Mouse (Mus musculus) ES-Bruce4 (cell line): ENCODE results near the gene Rnf43. TPM values are rescaled to one million over a fixed set of nuclear protein-coding genes. Genes with fewer than 3 reads are reported as not detected.

Experiments used
- H3K27ac ChIP-seq: 2 replicates; pipeline ENCODE4 v1.5.1; 2012; ENCODE audit warnings: low read length, inconsistent platforms; ENCODE audit not compliant: insufficient read depth
- H3K27me3 ChIP-seq: 2 replicates; pipeline ENCODE4 v1.6.1; 2012; ENCODE audit warnings: mild to moderate bottlenecking, low read length, inconsistent platforms; ENCODE audit not compliant: control insufficient read depth, poor library complexity, insufficient read depth, severe bottlenecking
- H3K36me3 ChIP-seq: 2 replicates; pipeline ENCODE4 v1.6.1; 2012; ENCODE audit warnings: inconsistent platforms, mild to moderate bottlenecking, low read length, moderate library complexity; ENCODE audit not compliant: control insufficient read depth, poor library complexity, insufficient read depth, severe bottlenecking
- H3K4me1 ChIP-seq: one replicate; pipeline ENCODE4 v1.8.1; 2011; ENCODE audit warnings: low read length; ENCODE audit not compliant: control insufficient read depth, insufficient read depth
- H3K4me3 ChIP-seq: 2 replicates; pipeline ENCODE4 v1.5.1; 2011; ENCODE audit warnings: low read depth, mild to moderate bottlenecking, low read length
- H3K9ac ChIP-seq: 2 replicates; pipeline ENCODE4 v1.6.1; 2012; ENCODE audit warnings: low read depth, mild to moderate bottlenecking, inconsistent platforms; ENCODE audit not compliant: poor library complexity, severe bottlenecking
- H3K9me3 ChIP-seq: replicated peaks from 2 replicates; pipeline ENCODE4 v1.6.1; 2012; ENCODE audit warnings: mild to moderate bottlenecking, low read length, inconsistent platforms; ENCODE audit not compliant: control insufficient read depth, poor library complexity, insufficient read depth, severe bottlenecking
- CTCF ChIP-seq: IDR thresholded peaks from one replicate; pipeline ENCODE4 v1.8.1; 2011; ENCODE audit warnings: low read depth, low read length
- EP300 ChIP-seq: IDR thresholded peaks from 2 replicates; pipeline ENCODE4 v1.6.1; 2011; ENCODE audit warnings: low read depth, low read length; ENCODE audit not compliant: insufficient read depth
- POLR2A ChIP-seq: IDR thresholded peaks from one replicate; pipeline ENCODE4 v1.8.1; 2011; ENCODE audit warnings: low read length; ENCODE audit not compliant: insufficient read depth
- polyA plus RNA-seq: library from polyadenylated mRNA; stranded (reverse); fragments of >200 nt; gene quantifications from 2 replicates; pipeline ENCODE4 v1.2.4, GENCODE M21; 2011; ENCODE audit warnings: low read depth; ENCODE audit not compliant: missing spikeins, insufficient read depth, insufficient read length

Gene Rnf43
- polyA plus RNA-seq, 1 experiment: 2.8 TPM

- Histone ChIP-seq H3K27ac (no peak overlapping the region), H3K4me3 (peak overlapping the region; percentile 53), H3K9ac (peak overlapping the region; percentile 14; the same call in 1 of the 2 replicates), H3K27me3 (no peaks in the 10 kb centered on the region), H3K9me3 (no peaks in the 10 kb centered on the region), H3K36me3 (no peaks in the 10 kb centered on the region), H3K4me1 (no peaks in the 10 kb centered on the region)
- TF ChIP-seq POLR2A: no peak
Measured at GRCm38 (mm10) chr11:87778915-87779314, 116.4 kb downstream of the Rnf43 start.

GRCm38 (mm10) chr11:87779392-87779791 lies 116.9 kb downstream of the Rnf43 start:
- Histone ChIP-seq H3K27me3 (no peaks in the 10 kb centered on the region), H3K27ac (no peak overlapping the region)
- TF ChIP-seq EP300 (no peak), CTCF (no peak), POLR2A (no peak)

DNA sequence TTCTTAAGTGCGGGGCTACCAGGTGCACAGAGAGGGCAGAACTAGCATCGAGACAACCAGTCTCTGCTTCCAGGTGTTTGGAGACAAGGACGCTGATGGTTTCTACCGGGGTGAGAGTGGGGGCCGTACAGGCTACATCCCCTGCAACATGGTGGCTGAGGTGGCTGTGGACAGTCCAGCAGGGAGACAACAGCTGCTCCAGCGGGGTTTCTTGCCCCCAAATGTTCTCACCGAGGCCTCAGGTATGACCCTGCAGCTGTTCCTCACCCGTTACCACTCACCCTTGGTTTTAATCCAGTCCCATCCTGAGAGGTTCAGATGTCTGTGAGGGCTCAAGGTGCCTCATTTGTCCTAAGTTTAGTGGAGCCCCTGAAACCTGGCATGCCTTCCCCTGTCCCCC lies 117.6 kb downstream of the Rnf43 start:
- H3K9me3 ChIP-seq: no peaks in the 10 kb centered on the region
- no peaks in the 10 kb centered on the region for H3K4me1 ChIP-seq
- TF ChIP-seq POLR2A (no peak), EP300 (no peak), CTCF (no peak)
- no peak overlapping the region for H3K4me3 ChIP-seq
- no peaks in the 10 kb centered on the region for H3K36me3 ChIP-seq
- H3K9ac ChIP-seq: no peak overlapping the region
- H3K27ac ChIP-seq: no peak overlapping the region
- H3K27me3 ChIP-seq: no peaks in the 10 kb centered on the region

More at GRCm38 (mm10) chr11:87779392-87779791, 116.9 kb downstream of the Rnf43 start:
- H3K9ac ChIP-seq: 0 out of 2 replicates have a peak overlapping the region, but pooled peaks have one; percentile 14
- no peaks in the 10 kb centered on the region for H3K36me3 ChIP-seq
- H3K9me3 ChIP-seq: no peaks in the 10 kb centered on the region
- no peaks in the 10 kb centered on the region for H3K4me1 ChIP-seq
- no peak overlapping the region for H3K4me3 ChIP-seq

Other genes with a start within 250 kb of the Rnf43 start
- gene Gm11492, start 96.1 kb upstream of the Rnf43 start, polyA plus RNA-seq: 0.46 TPM in 1 of 2 replicates, not detected in the other
- 68.5 and 78.6 TPM in 2 replicates for gene Sept4, start 93.8 kb upstream of the Rnf43 start, polyA plus RNA-seq
- gene Mtmr4, start 70.6 kb upstream of the Rnf43 start, polyA plus RNA-seq: 47.7 and 50.4 TPM in 2 replicates
- gene Hsf5, start 45.6 kb upstream of the Rnf43 start, polyA plus RNA-seq: 1.5 and 1.6 TPM in 2 replicates
- gene Supt4a, start 74.8 kb downstream of the Rnf43 start, polyA plus RNA-seq: 83.6 and 86.3 TPM in 2 replicates
- 3.2 and 5.1 TPM in 2 replicates for gene Tspoap1, start 97.8 kb downstream of the Rnf43 start, polyA plus RNA-seq
- gene Mpo, start 130.9 kb downstream of the Rnf43 start, polyA plus RNA-seq: not detected in 2 replicates
- gene Lpo, start 165.6 kb downstream of the Rnf43 start, polyA plus RNA-seq: not detected in 2 replicates
- 8.2 and 12.1 TPM in 2 replicates for gene Mks1, start 190.5 kb downstream of the Rnf43 start, polyA plus RNA-seq
- gene Epx, start 212.8 kb downstream of the Rnf43 start, polyA plus RNA-seq: not detected in 2 replicates
- not detected in 2 replicates for gene Olfr462, start 229.5 kb downstream of the Rnf43 start, polyA plus RNA-seq
- gene Olfr463, start 234.7 kb downstream of the Rnf43 start, polyA plus RNA-seq: not detected in 2 replicates